Mouse (Mus musculus) embryonic stem cell, embryonic (primary cell): Measurements from ENCODE around the gene Aamp.

Source experiments
- CTCF ChIA-PET, 4 experiments: fragments of 300-600 bp in 2 of 4; fragments of 350-600 bp in 2 of 4; sonication (Branson Sonifier 250); formaldehyde crosslinking; loops; one replicate each; lab custom pipeline; 2022; ENCODE audit warnings: inconsistent platforms in 2 of 4; lab: Charles Lee
- POLR2A ChIA-PET, 4 experiments: fragments of 300-600 bp in 2 of 4; fragments of 350-600 bp in 2 of 4; sonication (Branson Sonifier 250); formaldehyde crosslinking; loops; one replicate each; lab custom pipeline; 2022; ENCODE audit warnings: antibody characterized with exemption in 4 of 4, inconsistent platforms in 1 of 4; lab: Charles Lee

Aamp gene

DNA sequence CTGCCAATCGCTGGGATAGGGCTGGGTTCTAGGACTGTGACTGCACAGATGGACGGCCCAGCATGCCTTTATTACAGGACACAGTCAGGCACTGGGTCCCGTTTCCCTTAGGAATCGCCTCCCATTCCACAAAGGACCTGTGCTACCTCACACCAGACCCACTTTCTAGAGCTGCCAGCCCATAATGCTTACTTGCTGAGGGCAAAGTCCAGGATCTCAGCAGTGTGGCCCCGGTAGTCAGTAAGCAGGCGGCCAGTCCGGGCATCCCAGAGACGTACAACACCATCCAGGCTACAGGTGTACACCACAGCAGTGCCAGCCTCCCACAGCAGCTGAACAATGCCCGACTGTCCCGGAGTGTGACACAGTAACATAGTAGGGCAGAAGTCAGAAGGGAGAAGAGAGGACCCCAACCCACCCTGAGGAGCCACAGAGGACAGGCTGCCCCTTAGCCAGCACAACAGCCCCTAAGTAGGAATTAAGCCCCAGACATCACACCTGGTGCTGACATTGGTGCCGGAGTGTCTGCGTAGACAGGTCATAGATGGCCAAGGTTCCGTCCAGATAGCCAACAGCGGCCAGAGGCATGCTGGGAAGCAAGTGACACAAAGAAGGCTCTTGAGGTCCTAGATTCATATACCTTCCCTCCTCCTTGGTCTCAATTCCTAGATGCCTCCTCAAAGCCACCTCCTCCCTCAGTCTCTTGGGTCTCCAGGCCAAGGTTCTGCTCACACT is 3.8 kb downstream of the Aamp start:
- ChIA-PET POLR2A (no interaction called here), CTCF (no interaction called here)

DNA sequence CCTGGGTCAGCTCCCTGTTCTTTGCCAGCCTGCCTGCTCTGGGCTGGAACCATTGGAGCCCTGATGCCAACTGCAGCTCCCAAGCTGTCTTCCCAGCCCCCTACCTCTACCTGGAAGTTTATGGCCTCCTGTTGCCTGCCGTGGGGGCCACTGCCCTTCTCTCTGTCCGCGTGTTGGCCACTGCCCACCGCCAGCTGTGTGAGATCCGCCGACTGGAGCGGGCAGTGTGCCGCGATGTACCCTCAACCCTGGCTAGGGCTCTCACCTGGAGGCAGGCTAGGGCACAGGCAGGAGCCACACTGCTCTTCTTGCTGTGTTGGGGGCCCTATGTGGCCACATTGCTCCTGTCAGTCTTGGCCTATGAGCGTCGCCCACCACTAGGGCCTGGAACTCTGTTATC is 5.5 kb downstream of the Aamp start:
- ChIA-PET POLR2A (interaction anchor here in 2 of 4 experiments (0.9 to 1.3 kb wide), 2 partner anchors 69 to 118 kb away, joined by 3 read pairs; no protein-coding TSS in a partner anchor), CTCF (no interaction called here)

GRCm38 (mm10) chr1:74278538-74278937 is 6.0 kb downstream of the Aamp start, which contains the start of gene Gpbar1:
TSS of gene Gpbar1 (plus strand) at chr1:74278550.
- CTCF ChIA-PET: interaction anchor here in 1 of 4 experiments (0.6 kb wide), 1 partner anchor 363 kb away, joined by 3 read pairs; no protein-coding TSS in a partner anchor
- POLR2A ChIA-PET: interaction anchor here in 3 of 4 experiments (0.7 to 1.6 kb wide), 9 partner anchors 11 to 228 kb away, joined by 3 to 7 read pairs (median 3); partner anchors contain the start of gene Cnot9 (in 1 of the 3)

DNA sequence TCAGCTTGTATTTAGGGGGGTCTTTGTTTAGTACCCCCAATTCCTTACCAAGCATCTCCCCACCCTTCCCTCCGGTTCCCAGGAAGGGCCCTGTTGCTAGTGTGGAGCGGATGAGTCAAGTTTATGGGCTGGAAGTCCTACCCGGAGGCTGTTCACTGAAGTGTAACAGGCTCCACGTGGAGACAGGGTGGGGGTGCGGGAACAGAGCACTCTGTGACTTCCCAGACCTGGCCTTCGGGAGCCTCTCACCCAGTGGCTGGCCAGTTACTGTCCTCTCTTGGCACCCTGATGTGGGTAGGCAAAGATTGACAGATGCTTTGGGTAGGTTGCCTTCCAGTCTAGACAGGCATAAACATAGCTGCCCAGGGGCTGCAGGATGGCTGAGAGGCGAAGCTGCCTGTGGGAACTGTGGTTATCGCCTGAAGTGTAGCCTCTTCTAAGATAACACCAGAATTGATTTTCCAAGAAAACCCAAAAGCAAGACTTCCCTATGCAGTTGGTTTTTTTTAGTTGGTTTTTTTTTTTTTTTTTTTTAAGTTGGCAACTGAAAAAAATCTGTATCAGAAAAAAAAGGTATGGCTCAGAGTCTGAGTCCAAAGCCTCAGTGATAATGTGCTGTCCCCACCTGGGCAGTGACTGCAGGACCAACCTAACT is 6.5 kb downstream of the Aamp start:
- POLR2A ChIA-PET: interaction anchor here (0.5 to 1.6 kb wide), 23 partner anchors 8 to 1821 kb away, joined by 3 to 7 read pairs (median 4); partner anchors contain the start of gene Cnot9 (in 1 of the 4)
- CTCF ChIA-PET: interaction anchor here in 2 of 4 experiments (0.6 to 0.8 kb wide), 3 partner anchors 39 to 363 kb away, joined by 3 to 5 read pairs (median 3); no protein-coding TSS in a partner anchor

- ChIA-PET POLR2A (interaction anchor here in 3 of 4 experiments (0.6 to 1.6 kb wide), 21 partner anchors 8 to 472 kb away, joined by 3 to 7 read pairs (median 4); partner anchors contain the start of genes Cnot9 (in 1 of the 3) and Prkag3 (in 1 of the 3)), CTCF (interaction anchor here in 2 of 4 experiments (0.8 to 1.5 kb wide), 3 partner anchors 11 to 85 kb away, joined by 3 to 4 read pairs (median 3); partner anchors contain the start of gene Catip (in 1 of the 2))
These were observed 7.5 kb downstream of the Aamp start for GRCm38 (mm10) chr1:74277041-74277440.

- ChIA-PET POLR2A (interaction anchor here in 3 of 4 experiments (0.6 to 1.9 kb wide), 10 partner anchors 9 to 310 kb away, joined by 3 to 14 read pairs (median 4); partner anchors contain the start of genes Aamp (in 2 of the 3) and Pnkd (in 1 of the 3)), CTCF (interaction anchor here in 2 of 4 experiments (0.8 to 1.3 kb wide), 5 partner anchors 10 to 178 kb away, joined by 3 to 5 read pairs (median 4); partner anchors contain the start of genes Aamp (in 2 of the 2) and Pnkd (in 2 of the 2))
These were observed 9.5 kb downstream of the Aamp start for GRCm38 (mm10) chr1:74275015-74275414.

DNA sequence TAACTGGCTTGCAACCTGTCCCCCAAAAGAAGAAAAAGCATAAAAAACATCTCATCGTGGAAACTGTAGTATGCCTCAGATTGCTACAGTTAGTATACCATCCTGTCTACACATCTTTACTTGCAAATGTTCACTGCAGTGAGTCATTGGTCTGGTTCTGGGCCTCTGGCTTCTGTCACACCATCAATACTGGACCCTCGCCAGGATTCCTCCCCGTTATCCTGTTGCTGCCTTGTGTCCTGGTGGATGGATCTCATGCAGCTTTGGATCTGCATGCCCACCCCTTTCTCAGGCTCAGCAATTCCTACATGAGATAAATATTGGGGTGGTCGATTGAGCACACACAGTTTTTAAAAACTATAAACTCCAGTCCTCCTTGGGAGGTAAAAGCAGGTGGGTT is 12.9 kb downstream of the Aamp start:
- CTCF ChIA-PET: no interaction called here
- POLR2A ChIA-PET: no interaction called here

DNA sequence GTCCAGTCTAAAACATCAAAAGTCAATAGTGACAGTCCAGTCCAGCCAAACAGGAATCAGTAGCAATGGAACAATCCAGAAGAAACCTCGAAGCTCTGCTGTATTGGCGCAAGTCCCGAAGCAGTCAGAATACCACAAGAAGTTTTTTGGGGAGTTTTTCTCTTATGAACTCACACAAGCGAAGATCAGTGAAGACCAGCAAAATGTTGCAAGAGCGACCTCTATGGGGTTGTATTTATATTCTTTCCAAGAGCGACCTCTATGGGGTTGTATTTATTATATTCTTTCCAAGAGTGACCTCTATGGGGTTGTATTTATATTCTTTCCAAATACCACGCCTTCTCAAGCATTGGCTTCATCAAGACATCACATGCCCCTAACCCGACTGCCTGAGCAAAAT is 15.8 kb downstream of the Aamp start:
- ChIA-PET CTCF (interaction anchor here in 2 of 4 experiments (0.8 to 2.2 kb wide), 2 partner anchors 59 to 72 kb away, joined by 3 to 6 read pairs; no protein-coding TSS in a partner anchor), POLR2A (interaction anchor here in 2 of 4 experiments (0.7 to 2.2 kb wide), 12 partner anchors 8 to 238 kb away, joined by 3 to 8 read pairs (median 4); partner anchors contain the start of genes Aamp (in 1 of the 2), Gpbar1 (in 1 of the 2) and Pnkd (in 1 of the 2))

DNA sequence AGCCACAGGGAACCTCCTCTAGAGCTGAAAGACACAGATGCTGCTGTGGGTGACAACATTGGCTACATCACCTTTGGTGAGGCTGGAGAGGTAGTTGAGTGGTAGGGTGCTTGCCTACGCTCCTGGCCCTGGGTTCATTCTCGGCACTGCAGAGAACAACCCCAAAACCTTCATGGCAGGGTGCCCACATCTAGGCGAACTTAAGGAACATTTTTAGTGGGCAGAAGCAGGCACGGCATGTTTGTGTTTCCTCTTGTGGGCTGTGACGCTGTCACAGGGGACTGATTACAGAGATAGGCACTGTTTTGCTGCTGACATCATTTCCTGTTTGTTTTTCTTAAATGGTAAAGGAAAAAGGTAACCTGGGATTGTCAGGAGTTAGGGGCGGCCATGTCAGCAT is 22.0 kb downstream of the Aamp start:
- ChIA-PET CTCF (interaction anchor here in 1 of 4 experiments (1.6 kb wide), 1 partner anchor 17 kb away, joined by 3 read pairs; no protein-coding TSS in a partner anchor), POLR2A (interaction anchor here in 2 of 4 experiments (0.6 to 1.0 kb wide), 2 partner anchors 22 to 95 kb away, joined by 3 read pairs; no protein-coding TSS in a partner anchor)

DNA sequence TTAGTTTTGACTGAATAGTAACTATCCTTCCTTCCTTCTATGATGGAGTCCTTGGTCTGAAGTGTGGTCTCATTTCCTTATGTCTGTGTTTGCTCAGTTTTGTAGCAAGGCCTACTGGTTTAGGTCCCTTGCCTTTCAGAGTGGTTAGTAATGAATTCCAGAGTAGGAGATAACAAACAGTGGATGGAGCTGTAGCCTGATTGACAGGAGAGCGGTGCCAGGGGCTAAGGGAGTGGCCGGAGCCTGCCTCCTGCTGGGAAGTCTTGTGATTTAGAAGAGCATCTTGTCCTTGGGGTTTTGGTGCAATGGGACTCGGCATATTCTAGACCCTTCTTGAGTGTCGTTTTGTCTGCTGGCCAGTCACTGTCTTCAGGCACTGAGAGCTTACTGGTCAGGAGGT is 27.8 kb downstream of the Aamp start:
- POLR2A ChIA-PET: interaction anchor here (0.5 to 7.5 kb wide), 34 partner anchors 8 to 307 kb away, joined by 3 to 69 read pairs (median 4); partner anchors contain the start of genes Aamp (in 2 of the 4), Pnkd (in 2 of the 4), Arpc2 (in 1 of the 4) and Tmbim1 (in 1 of the 4)
- CTCF ChIA-PET: interaction anchor here in 1 of 4 experiments (1.0 to 1.4 kb wide), 3 partner anchors 10 to 61 kb away, joined by 4 read pairs; partner anchors contain the start of genes Aamp and Pnkd

DNA sequence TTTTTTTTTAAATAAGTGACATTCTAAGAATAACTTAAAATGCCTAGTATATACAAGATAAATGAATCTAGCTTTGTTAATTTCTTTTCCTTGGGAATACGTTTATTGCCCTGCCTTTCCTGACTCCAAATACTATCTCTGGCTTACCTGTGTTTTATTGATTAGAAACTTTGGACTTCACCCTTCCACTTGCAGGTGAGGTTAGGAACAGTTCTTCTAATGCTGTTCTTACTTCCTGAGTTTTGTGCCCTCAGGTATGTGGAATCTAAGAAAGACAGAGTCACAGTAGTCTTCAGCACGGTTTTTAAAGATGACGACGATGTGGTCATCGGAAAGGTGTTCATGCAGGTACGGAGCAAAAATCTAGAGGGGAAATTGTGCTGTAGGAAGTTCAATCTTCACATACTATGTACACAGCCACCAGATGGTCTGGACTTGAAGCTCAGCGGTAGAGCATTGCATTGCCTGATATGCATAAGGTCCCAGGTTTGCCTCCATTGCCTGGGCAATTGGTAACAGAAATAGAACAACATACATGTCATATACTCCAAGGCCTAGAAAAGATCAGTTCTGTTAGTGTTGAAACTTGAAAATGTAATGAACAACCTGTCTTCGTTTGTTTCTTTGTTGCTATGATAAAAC is 28.7 kb downstream of the Aamp start:
- ChIA-PET POLR2A (interaction anchor here (0.5 to 7.5 kb wide), 18 partner anchors 9 to 306 kb away, joined by 3 to 69 read pairs (median 4); partner anchors contain the start of genes Aamp (in 2 of the 4), Pnkd (in 2 of the 4) and Arpc2 (in 1 of the 4)), CTCF (interaction anchor here in 1 of 4 experiments (1.1 kb wide), 1 partner anchor 60 kb away, joined by 4 read pairs; no protein-coding TSS in a partner anchor)

GRCm38 (mm10) chr1:74250096-74250495 is 34.4 kb downstream of the Aamp start:
- ChIA-PET POLR2A (interaction anchor here in 2 of 4 experiments (0.9 to 5.7 kb wide), 11 partner anchors 8 to 136 kb away, joined by 3 to 54 read pairs (median 4); partner anchors contain the start of genes Aamp (in 1 of the 2), Arpc2 (in 1 of the 2) and Pnkd (in 1 of the 2)), CTCF (interaction anchor here in 1 of 4 experiments (1.5 kb wide), 1 partner anchor 147 kb away, joined by 3 read pairs; no protein-coding TSS in a partner anchor)

DNA sequence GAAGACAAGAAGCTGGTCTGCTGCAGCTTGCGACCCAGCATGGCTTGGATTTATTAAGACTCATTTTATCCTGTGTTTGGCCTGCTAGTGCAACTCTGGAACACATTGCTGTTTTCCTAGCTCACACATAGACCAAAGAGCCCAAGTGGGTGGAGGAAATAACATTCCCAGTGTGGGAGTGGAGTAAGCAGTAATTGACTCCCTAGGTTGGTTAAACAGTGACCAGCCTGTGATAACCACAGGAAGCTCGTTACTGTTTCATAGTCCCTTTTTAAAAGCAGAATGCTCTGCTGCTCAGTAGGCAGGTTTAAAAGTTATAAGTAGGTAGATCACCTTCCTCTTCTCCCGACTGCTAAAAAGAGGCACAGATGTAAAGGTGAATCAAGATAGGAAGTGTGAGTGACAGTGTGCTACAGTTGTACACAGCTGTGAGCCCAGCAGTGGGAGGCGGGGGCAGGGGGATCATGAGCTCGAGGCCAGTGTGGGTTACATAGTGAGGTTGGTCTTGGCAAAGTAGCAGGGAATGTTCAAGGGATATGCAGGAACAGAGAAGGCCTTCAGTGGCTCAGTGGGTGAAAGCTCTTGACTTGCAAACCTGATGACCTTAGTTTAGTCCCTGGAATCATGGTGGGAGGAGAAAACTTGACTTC is 35.1 kb downstream of the Aamp start:
- ChIA-PET CTCF (interaction anchor here in 1 of 4 experiments (1.5 kb wide), 1 partner anchor 148 kb away, joined by 3 read pairs; no protein-coding TSS in a partner anchor), POLR2A (interaction anchor here in 2 of 4 experiments (0.6 to 9.1 kb wide), 16 partner anchors 8 to 253 kb away, joined by 3 to 55 read pairs (median 4); partner anchors contain the start of genes Aamp (in 1 of the 2), Arpc2 (in 1 of the 2) and Pnkd (in 1 of the 2))

- ChIA-PET CTCF (interaction anchor here in 1 of 4 experiments (1.5 kb wide), 1 partner anchor 148 kb away, joined by 3 read pairs; no protein-coding TSS in a partner anchor), POLR2A (interaction anchor here in 2 of 4 experiments (0.6 to 9.1 kb wide), 13 partner anchors 9 to 254 kb away, joined by 3 to 55 read pairs (median 5); partner anchors contain the start of genes Arpc2 (in 2 of the 2), Aamp (in 1 of the 2) and Pnkd (in 1 of the 2))
These were observed 35.7 kb downstream of the Aamp start for GRCm38 (mm10) chr1:74248799-74249198.

- CTCF ChIA-PET: interaction anchor here in 1 of 4 experiments (1.3 kb wide), 1 partner anchor 17 kb away, joined by 3 read pairs; no protein-coding TSS in a partner anchor
- POLR2A ChIA-PET: interaction anchor here in 3 of 4 experiments (0.6 to 9.1 kb wide), 12 partner anchors 8 to 92 kb away, joined by 3 to 55 read pairs (median 4); partner anchors contain the start of genes Aamp (in 2 of the 3) and Pnkd (in 2 of the 3)
These were observed 39.0 kb downstream of the Aamp start for GRCm38 (mm10) chr1:74245525-74245924.

GRCm38 (mm10) chr1:74240832-74241231 is 43.7 kb downstream of the Aamp start:
- ChIA-PET CTCF (interaction anchor here in 2 of 4 experiments (1.2 kb wide), 2 partner anchors 35 to 157 kb away, joined by 3 read pairs; no protein-coding TSS in a partner anchor), POLR2A (interaction anchor here in 3 of 4 experiments (0.6 to 9.1 kb wide), 10 partner anchors 8 to 206 kb away, joined by 3 to 69 read pairs (median 6); partner anchors contain the start of genes Aamp (in 1 of the 3) and Pnkd (in 1 of the 3))
